Mouse (Mus musculus) limb, embryonic 14.5 days (tissue): ENCODE results near the gene Mctp1. TPM values are rescaled to one million over a fixed set of nuclear protein-coding genes. Genes with fewer than 3 reads are reported as not detected.
A peak's percentile ranks its signal among the peaks of the same experiment; 100 is the strongest.
"Not testable (repeated sequence)": the region's sequence is repeated elsewhere in the genome, so short reads cannot be mapped to it uniquely, and the experiment has no call there.

Experiments used
- ATAC-seq: fragments of 200-750 bp; cut with Nextera tagmentation; 2 replicates; pipeline ENCODE4 v1.8.0; 2017; ENCODE audit warnings: low read depth, moderate number of reproducible peaks, moderate TSS enrichment; ENCODE audit not compliant: low FRiP score
- DNase-seq: peaks from one replicate; pipeline ENCODE4 v3.0.0-alpha.2; 2015; ENCODE audit warnings: low spot score
- H3K27ac ChIP-seq: fragments of 300-500 bp; sonication (generic); replicated peaks from 2 replicates; pipeline ENCODE4 v1.5.1; 2014; ENCODE audit warnings: low read depth, mild to moderate bottlenecking, low read length, moderate library complexity, mixed read lengths
- H3K27me3 ChIP-seq: fragments of 300-500 bp; sonication (generic); 2 replicates; pipeline ENCODE4 v1.6.1; 2014; ENCODE audit warnings: low read length, mixed read lengths; ENCODE audit not compliant: control insufficient read depth, insufficient read depth
- H3K36me3 ChIP-seq: fragments of 300-500 bp; sonication (generic); 2 replicates; pipeline ENCODE4 v1.6.1; 2014; ENCODE audit warnings: mild to moderate bottlenecking, low read length, moderate library complexity, mixed read lengths; ENCODE audit not compliant: control insufficient read depth, insufficient read depth
- H3K4me1 ChIP-seq: fragments of 300-500 bp; sonication (generic); 2 replicates; pipeline ENCODE4 v1.6.1; 2014; ENCODE audit warnings: antibody characterized with exemption, low read length, mixed read lengths; ENCODE audit not compliant: control insufficient read depth, insufficient read depth
- H3K4me2 ChIP-seq: fragments of 300-500 bp; sonication (generic); replicated peaks from 2 replicates; pipeline ENCODE4 v1.6.1; 2014; ENCODE audit warnings: low read depth, mild to moderate bottlenecking, low read length, moderate library complexity; ENCODE audit not compliant: severe bottlenecking
- H3K4me3 ChIP-seq: fragments of 300-500 bp; sonication (generic); replicated peaks from 2 replicates; pipeline ENCODE4 v1.5.1; 2014; ENCODE audit warnings: low read length
- H3K9ac ChIP-seq: fragments of 300-500 bp; sonication (generic); 2 replicates; pipeline ENCODE4 v1.6.1; 2014; ENCODE audit warnings: mild to moderate bottlenecking, low read depth, low read length, moderate library complexity; ENCODE audit not compliant: severe bottlenecking
- H3K9me3 ChIP-seq: fragments of 300-500 bp; sonication (generic); 2 replicates; pipeline ENCODE4 v1.6.1; 2016; ENCODE audit warnings: low read length; ENCODE audit not compliant: control insufficient read depth
- POLR2A ChIP-seq: fragments of 200-500 bp; IDR thresholded peaks from 2 replicates; pipeline ENCODE4 v1.8.0; 2012; ENCODE audit warnings: inconsistent platforms, mild to moderate bottlenecking, moderate library complexity, borderline replicate concordance; ENCODE audit not compliant: insufficient read depth, insufficient read length; ENCODE audit errors: extremely low read depth
- WGBS: fragments of 180-500 bp; shearing (Covaris S2); extraction: QIAGEN DNeasy Blood & Tissue Kit; methylation state at CpG from one replicate; pipeline ENCODE4 v1.1.7; 2014; 5-methylcytosine and 5-hydroxymethylcytosine counted together
- polyA plus RNA-seq, 2 experiments: library from polyadenylated mRNA; depleted of rRNA in 1 of 2; stranded (reverse) in 1 of 2; unstranded in 1 of 2; fragments of >200 nt; fragmentation: Nextera tagmentation in 1 of 2; extraction: Ambion mirVana in 1 of 2; gene quantifications; 2 replicates each; pipeline versions ENCODE4 v1.2.1 to v1.2.3; 2012 to 2014

The Mctp1 gene
- polyA plus RNA-seq (2012; rRNA removed) (0.37 and 0.44 TPM in 2 replicates), polyA plus RNA-seq (2014; fragmentation: Nextera tagmentation; extraction: Ambion mirVana) (0.59 TPM in 2 replicates)

DNA sequence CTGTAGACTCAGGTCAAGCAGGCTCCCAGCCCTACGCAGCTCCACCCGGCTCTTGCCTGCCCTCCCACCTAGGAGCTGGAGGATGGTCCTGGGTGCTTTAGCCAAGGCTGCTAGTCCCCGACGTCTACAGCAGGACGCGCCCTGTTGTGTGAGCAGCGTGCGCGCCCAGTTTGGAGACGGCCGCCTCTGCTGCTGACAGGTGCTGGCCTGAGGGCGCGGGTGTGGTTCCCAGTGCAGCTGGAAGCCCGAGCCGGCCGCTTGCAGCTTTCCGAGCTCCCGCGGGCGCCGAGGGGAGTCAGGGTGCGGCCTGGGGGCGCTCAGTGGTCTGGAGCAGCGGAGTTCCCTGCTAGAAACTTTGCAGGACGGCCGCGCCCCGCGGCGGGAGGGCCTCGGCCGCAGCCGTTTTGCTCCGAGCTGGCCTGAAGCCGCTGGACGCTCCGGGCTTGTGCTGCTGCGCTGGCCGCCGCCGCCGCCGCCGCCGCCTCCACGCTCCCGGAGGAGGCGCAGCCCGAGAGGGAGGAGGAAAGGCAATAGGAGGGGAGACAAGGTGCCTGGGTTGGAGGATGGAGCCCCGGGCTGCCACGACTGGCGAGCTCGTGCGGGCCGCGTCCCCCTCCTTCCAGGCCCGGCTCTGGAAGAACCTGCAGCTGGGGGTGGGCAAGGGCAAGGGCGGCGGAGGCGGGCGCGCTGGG lies at the start of gene Mctp1:
Gene Mctp1, plus strand, starts transcription at position 564 of the 692 bp plus-strand sequence.
- peak within 1 kb of the TSS; percentile 56 for H3K9ac ChIP-seq
- peak; percentile 87 for ATAC-seq
- peak within 1 kb of the TSS; percentile 97 for H3K4me2 ChIP-seq
- peak within 1 kb of the TSS; percentile 52 for H3K4me3 ChIP-seq
- 0% methylated on average over 29 of the region's 62 CpGs for WGBS
- TF ChIP-seq POLR2A = no peak
- H3K4me1 ChIP-seq = peaks cover 14% of the 10 kb centered on the region
- no peaks in the 10 kb centered on the region for H3K36me3 ChIP-seq
- H3K9me3 ChIP-seq = no peaks in the 10 kb centered on the region
- peaks cover 34% of the 10 kb centered on the region for H3K27me3 ChIP-seq
- DNase-seq = peak; percentile 54
- no peak within 1 kb of the TSS for H3K27ac ChIP-seq

DNA sequence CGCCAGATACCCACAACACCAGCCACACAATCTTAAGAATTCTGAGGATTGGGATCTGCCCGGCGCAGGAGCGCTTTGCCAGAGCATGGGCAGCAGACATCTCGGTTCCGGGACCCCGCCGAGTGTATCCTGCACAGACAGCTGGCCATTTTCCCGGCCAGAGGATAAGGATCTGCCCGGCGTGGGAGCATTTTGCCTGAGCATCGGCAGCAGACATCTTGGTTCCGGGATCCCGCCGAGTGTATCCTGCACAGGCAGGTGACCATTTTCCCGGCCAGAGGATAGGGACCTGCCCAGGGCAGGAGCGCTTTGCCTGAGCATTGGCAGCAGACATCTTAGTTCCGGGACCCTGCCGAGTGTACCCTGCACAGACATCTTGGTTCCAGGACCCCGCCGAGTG lies 38.4 kb upstream of the Mctp1 start:
- not testable (repeated sequence) for H3K36me3 ChIP-seq, H3K9ac ChIP-seq, H3K9me3 ChIP-seq, H3K27ac ChIP-seq, ATAC-seq, H3K27me3 ChIP-seq, H3K4me2 ChIP-seq, H3K4me3 ChIP-seq, DNase-seq, H3K4me1 ChIP-seq
- 77% methylated on average over 12 of the region's 21 CpGs for WGBS

DNA sequence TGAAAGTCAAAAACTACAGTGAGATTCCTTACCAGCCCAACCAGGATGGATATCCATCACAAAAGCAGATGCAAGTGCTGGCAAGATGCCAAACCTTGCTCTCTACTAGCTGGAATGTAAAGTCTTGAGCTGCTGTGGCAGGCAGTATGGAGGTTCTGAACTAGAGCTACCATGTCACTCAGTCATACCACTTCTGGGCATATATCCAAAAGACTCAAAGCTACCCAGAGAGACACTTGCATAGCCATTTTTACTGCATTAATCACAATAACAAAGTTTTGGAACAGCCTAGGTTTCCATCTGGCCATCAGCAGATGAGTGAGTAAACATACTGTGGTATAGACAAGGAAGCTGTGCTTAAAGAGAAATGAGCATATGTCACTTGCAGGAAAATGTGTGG lies 25.6 kb upstream of the Mctp1 start:
- Histone ChIP-seq H3K9me3 (no peaks in the 10 kb centered on the region), H3K27ac (no peak overlapping the region), H3K27me3 (no peaks in the 10 kb centered on the region), H3K4me2 (no peak overlapping the region), H3K4me1 (no peaks in the 10 kb centered on the region), H3K9ac (no peak overlapping the region), H3K4me3 (no peak overlapping the region), H3K36me3 (no peaks in the 10 kb centered on the region)
- peak; percentile 44; the same call in 1 of the 2 replicates for ATAC-seq
- DNase-seq = peak; percentile 69
- TF ChIP-seq POLR2A = no peak

DNA sequence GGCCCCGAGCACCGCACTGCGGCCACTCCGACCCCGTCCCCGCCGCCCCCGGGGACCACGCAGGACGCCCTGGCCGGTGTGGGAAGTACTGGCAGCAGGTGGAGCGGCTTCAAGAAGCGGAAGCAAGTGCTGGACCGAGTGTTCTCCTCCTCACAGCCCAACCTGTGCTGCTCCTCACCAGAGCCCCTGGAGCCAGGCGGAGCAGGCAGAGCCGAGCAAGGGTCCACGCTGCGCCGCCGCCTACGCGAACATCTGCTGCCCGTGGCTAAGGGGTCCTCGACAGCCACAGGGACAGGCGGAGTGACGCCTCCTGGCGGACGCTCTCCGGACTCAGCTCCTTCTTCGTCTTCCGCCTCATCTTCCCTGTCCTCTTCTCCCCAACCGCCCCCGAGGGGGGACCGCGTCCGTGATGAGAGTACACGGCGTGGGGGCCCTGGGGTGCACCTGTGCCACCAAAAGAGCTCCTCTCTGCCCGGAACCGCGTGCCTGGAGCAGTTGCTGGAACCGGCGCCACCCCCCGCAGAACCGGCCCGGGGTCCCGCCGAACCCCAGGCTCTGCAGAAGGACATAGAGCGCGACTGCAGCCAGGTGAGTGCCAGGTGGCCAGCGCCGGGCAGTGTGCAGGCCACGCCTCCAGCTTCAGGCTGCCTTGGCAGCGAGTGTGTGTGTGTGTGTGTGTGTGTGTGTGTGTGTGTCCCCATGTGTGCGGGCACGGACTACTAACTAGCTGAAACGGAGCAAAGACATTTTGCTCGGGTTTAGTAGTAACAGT lies 515 bp downstream of the Mctp1 start:
- ATAC-seq (peak; percentile 86), DNase-seq (peak; percentile 41)
- H3K36me3 ChIP-seq = no peaks in the 10 kb centered on the region
- WGBS = 2% methylated on average over 36 of the region's 58 CpGs
- peak overlapping the region; percentile 97 for H3K4me2 ChIP-seq
- H3K9ac ChIP-seq = peak overlapping the region; percentile 56
- peaks cover 14% of the 10 kb centered on the region for H3K4me1 ChIP-seq
- TF ChIP-seq POLR2A = no peak
- H3K27me3 ChIP-seq = peaks cover 34% of the 10 kb centered on the region
- H3K9me3 ChIP-seq = no peaks in the 10 kb centered on the region
- H3K4me3 ChIP-seq = peak overlapping the region; percentile 52
- H3K27ac ChIP-seq = no peak overlapping the region

DNA sequence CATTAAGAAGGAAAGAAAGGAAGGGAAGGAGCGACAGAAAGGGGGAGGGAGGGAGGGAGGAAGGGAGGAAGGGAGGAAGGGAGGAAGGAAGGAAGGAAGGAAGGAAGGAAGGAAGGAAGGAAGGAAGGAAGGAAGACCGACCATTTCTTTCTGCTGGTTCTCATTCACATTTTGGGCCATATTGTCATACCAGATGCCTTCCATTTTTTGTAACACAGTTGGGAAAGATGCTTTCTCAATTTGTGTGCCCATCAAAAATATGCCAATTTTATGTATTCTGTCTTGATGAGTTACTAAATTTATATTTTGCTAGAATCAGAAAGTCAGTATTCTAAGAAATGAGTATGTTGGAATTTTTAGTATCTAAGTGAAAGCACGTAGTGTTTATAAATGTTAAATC lies 4.3 kb downstream of the Mctp1 start:
- Histone ChIP-seq H3K4me3 (no peak overlapping the region), H3K9me3 (no peaks in the 10 kb centered on the region), H3K9ac (no peak overlapping the region), H3K27me3 (peaks cover 21% of the 10 kb centered on the region), H3K4me1 (peaks cover 13% of the 10 kb centered on the region), H3K4me2 (no peak overlapping the region), H3K36me3 (no peaks in the 10 kb centered on the region), H3K27ac (no peak overlapping the region)
- ATAC-seq (no peak), DNase-seq (no peak)
- no peak for TF ChIP-seq POLR2A
- WGBS = 52% methylated on average over 3 of the region's 3 CpGs
